Mouse (Mus musculus): Measurements from ENCODE around the gene Slc37a1.
A peak's percentile ranks its signal among the peaks of the same experiment; 100 is the strongest.

Gene Slc37a1

DNA sequence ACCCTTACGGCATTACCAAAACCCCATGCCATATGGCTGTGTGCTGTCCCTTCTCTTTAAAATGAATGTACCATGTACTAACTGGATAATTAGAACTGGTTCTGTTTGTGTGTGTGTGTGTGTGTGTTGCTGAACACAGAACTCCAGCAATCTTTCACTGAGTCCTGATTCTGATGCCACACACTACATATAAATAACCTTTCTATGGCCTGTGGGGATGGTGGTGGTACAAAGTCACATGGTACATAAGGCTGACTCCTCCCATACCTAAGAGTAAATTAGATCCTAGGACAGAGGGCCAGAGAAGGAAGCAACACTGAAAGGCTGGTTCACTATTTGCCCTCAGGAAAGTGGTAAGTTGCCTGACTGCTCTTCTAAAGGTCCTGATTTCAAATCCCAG is at the start of gene Slc37a1:
Slc37a1 (plus strand) TSS at position 301 of the 400 bp plus-strand sequence.
- DNase-seq: no peak

DNA sequence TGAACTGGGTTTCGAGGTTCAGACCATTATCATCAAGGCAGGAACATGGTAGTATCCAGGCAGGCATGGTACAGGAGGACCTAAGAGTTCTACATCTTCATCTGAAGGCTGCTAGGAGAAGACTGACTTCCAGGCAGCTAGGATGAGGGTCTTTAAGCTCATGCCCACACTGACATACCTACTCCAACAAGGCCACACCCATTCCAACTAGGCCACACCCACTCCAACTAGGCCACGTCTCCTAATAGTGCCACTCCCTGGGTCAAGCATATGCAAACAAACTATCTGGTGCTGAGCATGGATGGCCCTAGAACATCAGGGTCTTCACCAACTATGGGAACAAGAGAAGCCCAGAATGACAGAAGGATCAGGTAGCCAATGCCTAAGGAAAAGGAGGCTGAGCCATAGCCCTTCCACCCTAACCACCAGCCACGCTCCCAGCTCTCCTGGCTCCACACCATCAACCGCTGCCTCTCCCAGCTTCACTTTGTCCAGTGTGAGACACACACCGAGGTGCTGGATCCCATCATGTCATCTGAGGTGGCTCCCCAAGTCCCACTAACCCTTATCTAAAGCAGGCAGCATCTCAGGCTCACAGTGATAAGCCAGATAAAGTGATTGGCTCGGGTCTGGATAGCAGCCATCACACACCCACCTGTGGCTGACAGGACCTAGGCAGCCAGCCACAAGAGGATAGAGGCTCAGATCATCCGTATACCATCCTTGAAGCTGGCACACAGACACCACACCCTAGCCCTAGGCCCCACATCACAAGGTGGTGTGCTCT is 48.2 kb upstream of the Slc37a1 start:
- DNase-seq: no peak

DNA sequence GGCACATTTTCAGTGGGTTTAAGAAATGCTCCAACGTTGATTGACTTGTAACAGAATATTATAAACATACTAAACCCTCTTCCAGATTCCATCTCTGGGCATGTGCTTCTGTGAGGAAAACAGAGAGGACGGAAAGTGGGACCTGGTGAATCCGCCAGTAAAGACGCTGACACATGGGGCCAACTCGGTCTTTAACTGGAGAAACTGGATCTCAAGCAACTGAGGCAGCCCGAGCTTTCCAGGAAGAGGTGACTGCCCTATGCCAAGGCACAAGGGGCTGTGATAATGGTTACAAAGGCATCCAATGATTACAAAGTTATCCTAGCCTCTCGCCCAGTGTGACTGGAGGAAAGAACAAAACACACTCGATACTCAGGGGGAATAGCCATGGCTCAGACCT is 45.4 kb upstream of the Slc37a1 start:
- DNase-seq: no peak

DNA sequence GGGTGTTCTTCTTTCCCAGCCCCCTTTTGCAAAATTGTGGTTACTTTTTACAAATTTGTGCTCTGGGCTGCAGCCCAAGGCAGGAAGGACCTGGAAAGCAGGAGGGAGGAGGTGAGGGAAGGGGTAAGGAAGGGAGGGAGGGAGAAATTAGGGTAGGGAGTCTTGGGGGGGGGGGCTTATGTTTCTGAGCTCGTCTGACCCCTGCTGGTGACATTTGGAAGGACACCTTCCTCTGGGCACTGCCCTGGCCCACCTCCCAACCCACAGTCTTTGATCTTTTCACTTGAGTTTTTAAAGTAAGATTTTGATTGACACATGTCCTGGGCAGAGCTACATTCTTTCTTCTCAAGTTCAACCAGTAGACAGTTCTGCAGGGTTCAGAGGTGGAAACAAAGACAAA is 43.8 kb upstream of the Slc37a1 start:
- DNase-seq: no peak

DNA sequence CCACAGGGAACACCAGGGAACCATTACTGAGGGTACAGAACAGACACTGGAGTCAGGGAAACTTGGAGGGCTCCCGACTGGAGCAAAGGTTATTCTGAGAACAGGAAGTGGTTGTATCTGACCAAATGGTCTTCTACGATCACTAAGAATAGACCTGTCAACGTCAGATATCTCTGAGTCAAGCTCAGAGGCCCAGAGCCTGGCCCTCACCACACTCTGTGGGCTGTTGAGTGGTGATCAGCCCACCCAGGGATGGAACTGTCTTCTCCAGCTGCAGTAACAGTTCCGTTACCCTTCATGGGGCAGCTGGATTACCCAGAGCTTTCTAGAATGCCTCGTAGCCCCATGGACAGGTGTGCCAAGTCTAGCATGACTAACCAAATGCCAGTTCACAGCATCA is 41.3 kb upstream of the Slc37a1 start:
- no peak for DNase-seq

DNA sequence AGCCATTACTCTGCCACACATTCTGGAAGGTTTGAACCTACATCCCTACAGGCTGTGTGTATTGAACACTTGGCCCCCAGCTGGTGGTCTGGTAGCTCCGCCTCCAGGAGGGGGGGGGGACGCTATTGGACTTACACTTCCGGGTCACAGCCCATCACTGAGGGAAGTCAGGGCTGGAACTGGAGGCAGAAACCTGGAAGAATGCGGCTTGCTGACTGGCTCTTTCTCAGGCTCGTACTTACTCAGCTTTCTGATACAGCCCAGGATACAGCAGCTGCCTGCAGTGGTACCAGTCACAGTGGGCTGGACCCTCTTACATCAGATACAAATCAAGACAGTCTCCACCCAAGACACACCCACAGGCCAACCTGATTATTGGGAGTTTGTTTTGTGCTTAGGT is 39.4 kb upstream of the Slc37a1 start:
- DNase-seq: no peak

DNA sequence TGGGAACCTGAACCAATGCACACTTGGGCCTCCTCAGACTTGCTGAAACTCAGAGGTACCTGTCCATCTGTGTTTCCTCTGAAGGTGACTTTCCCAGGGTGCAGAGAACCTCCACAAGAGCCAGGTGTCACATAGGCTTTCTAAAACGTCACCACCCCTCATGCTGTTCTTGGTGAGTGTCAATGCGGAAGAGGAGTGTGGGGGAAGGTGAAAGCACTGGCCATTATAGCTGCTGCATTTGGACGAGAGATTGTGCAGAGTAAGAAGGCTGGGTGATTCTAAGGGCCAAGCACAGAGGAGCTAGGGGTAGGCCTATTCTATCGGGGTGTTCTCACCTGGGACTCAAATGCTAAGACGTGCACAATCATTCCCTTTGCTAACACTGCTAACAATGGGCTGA is 32.6 kb upstream of the Slc37a1 start:
- DNase-seq: no peak

DNA sequence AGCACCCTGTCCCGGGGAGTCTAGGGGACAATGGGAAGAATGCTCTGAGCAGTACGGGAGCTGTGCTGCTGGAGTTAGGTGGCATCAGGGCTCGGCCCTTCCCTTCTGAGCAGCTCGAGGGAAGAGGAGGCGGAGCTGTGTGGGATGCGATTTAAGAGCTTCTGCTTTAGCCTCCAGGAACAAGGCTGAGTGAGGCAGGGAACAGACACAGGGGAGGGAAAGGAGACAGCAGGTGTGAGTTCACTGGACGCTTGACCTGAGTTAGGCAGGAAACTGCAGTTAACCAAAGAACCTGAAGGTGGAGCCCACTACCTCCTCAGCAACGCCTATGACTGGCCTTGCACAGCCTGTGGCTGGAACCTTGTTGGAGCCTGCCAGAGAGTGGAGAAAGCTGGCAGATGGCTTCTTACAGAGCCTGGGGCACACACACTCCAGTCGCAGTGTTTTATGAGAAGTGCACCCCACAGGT is 32.1 kb upstream of the Slc37a1 start:
- DNase-seq: peak; percentile 79 to 86

DNA sequence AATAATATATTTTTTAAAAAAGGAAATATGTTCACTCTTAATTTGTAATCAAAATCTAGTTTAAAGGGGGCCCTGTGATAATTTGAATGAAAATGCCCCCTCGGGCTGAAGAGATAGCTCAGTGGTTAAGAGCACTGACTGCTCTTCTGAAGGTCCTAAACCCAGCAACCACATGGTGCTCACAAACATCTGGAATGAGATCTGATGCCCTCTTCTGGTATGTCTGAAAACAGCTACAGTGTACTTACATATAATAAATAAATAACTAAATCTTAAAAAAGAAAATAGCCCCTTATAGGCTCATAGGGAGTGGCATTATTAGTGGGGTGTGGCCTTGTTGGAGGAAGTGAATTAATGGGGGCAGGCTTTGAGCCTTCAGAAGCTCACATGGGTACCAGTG is 29.4 kb upstream of the Slc37a1 start:
- no peak for DNase-seq

DNA sequence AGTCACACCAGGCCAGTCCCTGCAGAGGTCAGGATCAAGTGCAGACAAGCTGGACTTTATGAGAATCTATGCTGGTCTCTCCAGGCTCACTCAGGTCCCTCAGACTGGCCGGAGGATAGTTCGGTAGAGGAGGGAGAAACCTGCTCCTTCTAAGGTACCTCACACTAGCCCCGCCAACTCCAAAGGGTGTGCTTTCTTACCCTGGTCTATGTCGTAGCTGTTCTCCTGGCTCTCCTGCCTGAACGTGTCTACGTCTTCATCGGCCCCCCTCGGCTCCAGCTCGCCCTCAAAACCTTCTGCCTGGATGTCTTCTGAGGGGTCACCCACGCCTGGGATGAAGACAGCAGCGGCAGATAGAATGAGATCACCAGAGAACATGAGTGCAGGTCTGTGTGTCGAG is 28.7 kb upstream of the Slc37a1 start:
- DNase-seq: peak in 1 of 2 experiments; percentile 30

DNA sequence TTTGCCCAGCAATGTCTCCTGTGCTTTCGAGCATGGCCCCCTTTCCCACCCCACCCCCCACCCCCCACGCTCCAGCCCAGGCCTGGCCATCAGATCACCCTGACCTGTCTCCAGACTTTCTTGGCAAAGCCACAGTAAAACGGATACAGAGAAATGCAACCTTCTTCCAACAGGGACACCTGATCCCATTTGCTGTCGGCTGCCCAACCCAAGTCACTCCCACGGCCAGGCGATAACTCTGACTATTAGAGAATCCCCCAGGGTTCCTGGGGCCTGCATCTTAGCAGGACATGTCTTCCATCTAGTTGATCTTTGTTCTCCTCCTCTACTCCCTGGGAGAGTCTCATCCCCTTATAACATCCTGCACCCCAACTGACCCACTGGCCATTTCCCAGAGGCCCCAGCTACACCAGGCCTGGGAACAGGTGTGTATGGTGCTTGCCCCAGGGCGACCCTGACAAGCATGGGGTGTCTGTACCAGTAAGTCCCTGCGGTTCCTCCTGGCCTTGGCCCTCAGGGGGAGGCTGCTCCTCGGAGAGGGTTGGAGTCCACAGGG is 28.2 kb upstream of the Slc37a1 start:
- no peak for DNase-seq

DNA sequence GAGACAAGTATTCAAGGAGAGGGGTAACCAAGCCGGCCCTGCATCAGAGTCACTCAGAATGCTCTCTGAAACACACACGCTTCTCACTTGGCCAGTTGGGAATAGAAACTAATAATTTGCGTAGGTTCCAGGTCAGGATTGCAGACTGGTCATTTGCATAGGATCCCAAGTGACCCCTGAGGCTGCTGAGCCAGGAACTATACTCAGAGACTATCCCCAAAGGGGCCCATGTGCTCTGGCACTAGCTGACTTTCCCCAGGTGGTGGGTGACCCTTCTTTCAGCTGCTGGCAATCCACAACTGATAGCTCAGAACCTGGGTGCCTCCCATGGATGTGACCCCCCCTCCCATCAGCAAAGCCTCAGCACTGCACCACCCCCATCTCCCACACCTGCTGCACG is 27.4 kb upstream of the Slc37a1 start:
- DNase-seq: no peak

DNA sequence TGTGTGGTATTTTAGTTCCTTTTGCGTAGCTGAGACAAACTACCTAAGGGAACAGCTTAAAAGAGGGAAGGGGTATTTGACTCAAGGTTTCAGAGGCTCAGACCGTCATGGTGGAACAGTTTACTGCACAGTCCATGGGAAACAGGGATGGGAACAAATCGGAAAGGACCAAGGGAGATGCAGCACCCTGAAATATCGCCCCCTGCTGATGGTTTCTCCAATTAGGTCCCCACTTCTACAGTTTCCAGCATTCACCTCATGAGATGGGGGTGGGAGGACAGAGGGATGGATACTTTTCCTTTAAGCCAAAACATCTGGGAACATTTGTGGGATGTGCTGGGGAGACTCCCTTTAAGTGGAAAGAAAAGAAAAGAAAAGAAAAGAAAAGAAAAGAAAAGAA is 26.8 kb upstream of the Slc37a1 start:
- no peak for DNase-seq

DNA sequence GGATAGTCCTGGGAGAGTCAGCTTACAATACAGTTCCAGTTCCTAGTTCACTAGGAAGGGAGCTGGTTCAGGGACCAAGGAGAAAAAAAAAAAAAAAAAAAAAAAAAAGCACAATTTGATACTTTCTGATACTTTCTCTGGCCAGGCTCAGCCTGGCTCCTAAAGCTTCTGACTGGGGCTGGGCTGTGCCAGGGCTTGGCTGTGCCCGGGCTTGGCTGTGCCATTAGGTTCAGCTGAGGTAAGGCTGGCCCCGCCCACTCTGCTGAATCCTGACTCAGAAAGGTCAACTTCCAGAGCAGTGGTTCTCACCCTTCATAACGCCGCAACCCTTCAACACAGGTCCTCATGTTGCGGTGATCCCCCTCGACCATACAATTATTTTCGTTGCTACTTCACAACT is 26.2 kb upstream of the Slc37a1 start:
- peak in 1 of 2 experiments; percentile 39 for DNase-seq

DNA sequence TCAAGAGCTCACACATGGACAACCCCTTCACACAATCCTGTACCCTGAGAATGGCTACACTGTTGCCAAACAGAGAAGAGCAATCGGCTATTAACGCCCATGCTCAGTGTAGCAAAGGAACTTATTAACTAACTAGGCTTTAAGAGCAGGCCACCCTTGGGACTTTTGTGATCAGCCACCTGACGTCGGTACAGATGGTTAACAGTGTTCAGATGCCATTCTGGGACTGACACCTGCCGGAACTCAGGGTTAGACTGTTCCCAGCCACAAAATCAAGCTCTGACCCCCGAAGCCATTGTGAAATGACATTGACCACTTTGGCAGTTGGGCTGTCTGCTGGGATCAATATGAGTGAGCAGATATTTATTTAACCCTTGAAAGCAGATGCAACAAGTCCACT is 25.2 kb upstream of the Slc37a1 start:
- no peak for DNase-seq

DNA sequence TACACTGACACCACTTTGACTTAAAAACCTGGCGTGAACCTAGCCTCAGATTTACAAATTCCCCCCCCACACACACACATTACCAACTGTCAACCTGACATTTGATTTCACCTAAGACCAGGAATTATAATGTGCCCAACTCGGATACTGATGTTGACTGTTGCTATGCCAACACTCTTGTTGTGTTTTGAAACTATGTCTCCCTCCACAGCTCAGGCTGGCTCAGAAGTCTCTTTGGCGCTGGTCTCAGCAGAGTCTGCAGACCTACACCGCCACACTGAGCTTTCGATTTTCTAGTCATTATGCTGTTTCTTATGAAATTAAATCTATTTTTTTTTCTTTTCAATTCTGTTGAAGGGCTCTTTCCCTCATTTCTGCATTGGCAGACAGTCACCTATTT is 23.9 kb upstream of the Slc37a1 start:
- DNase-seq: peak in 1 of 2 experiments; percentile 24

DNA sequence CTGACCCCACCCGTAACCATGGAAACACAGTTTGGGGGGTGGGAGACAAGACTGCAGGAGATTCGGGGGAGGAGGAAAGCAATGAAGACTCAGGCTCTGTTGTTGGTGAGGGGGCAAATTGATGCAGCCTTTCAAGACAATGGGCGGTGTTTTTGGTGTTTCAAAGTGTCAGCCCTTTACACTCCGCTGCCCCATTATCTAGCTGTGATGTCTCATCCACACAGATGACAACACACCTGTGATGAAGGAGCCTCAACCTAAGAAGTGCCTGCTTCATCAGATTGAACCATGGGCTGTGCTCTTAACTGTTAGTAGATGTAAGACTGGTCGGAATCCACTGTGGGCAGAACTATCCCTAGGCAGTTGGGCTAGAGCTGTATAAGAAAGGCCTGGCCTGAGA is 22.8 kb upstream of the Slc37a1 start:
- DNase-seq: peak in 1 of 2 experiments; percentile 16

DNA sequence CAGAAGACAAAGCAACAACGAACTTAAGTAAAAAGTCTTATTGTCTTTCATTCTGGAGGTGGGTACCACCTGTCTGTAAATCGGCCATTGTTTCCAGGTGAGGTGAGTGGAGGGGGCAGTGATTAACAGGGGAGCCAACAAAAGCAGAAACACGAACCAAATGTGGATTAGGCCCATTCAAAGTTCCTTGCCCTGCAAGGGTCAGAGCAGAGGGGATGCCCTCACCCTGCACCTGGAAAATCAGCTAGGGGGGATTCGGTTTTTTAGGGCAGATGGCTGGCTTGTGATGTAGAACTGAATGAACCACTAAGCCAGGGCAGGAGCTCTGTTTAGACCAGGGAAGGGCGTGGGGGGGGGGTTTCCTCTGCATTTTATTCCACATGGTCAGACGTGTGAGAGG is 22.2 kb upstream of the Slc37a1 start:
- peak in 1 of 2 experiments; percentile 15 for DNase-seq

DNA sequence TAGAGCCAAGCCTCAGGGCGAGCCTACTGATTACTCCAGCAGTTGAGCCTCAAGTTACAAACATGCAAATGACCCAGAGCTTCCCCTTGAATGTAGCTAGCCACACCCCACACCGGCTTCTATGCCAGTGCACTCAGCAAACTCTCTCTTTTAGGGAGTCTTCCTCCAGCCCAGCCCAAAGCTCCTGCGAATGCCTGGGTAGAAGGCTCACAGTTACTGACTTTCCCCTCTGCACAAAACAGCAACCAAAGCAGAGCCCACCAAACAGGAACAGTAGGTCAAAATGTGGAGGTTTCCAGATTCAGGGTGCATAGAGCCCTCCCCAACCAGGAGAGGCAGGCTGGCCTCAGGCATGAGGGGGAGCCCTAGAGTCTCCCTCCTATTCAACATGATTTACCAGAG is 21.4 kb upstream of the Slc37a1 start:
- DNase-seq: peak in 1 of 2 experiments; percentile 30

DNA sequence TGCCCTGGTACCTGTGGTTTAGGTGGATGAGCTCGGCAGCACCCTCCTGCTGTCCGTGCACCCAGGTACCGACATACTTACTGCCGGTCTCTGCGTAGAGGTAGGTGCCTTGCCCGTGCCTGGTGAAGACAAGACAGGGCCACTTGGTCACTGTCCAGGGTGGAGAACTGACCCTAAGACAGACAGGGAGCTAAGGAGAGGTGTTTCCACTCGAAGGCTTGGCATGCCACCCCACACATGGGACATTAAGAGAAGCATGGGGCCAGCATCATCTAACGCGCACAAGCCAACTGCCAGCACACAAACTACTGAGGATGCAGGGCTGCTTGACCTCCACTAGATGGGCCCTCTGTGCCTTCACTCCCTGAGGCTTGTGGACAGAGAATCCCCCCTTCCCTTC is 20.8 kb upstream of the Slc37a1 start:
- peak in 1 of 2 experiments; percentile 27 for DNase-seq

DNA sequence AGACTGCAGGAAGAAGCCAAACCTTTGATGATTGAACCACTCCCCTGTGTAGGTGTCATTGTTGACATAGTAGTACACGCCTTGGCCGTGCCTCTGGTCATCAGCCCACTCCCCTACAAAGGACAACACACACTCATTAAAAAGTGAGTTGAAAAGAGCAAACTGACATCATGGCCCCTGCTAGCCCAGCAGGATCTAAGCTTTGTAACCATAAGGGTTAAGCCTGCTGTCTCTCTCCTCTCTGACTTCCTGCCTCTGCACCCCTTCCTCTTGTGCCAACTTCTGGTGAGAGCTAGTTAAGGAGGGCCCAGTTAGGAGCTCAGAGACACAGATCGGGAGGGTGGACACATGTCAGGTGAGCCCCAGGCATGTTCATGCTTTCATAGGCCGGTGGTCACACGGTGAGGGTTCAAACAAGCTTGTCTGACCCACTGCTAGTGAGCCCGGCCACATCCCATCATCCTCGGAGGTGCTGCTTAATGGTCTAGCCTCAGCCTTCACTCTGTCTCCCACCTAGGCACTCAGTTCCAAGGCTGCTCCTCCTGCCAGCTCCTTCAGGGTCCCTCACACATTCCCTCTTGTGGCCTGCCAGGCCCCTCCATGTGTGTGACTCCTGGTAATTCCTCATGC is 20.2 kb upstream of the Slc37a1 start:
- DNase-seq: peak in 1 of 2 experiments; percentile 29

DNA sequence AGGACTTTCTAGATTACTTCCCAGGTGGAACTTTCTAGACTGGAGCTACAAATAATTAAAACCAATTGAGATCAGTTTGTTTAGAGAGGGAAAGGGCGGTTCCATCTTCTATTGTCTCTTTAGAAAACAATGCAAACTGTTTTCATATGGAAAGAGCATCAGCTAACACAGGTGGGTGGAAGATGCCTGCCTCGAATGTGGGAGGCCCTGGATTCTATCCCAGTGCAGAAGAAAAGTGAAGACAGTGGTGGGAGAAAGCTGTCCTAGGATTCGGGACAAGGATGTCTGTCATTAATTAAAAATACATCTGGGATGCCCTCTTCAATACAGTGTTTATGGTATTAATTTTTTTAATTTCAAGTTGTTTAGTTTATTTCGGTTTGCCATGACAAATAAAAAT is 19.5 kb upstream of the Slc37a1 start:
- DNase-seq: no peak

DNA sequence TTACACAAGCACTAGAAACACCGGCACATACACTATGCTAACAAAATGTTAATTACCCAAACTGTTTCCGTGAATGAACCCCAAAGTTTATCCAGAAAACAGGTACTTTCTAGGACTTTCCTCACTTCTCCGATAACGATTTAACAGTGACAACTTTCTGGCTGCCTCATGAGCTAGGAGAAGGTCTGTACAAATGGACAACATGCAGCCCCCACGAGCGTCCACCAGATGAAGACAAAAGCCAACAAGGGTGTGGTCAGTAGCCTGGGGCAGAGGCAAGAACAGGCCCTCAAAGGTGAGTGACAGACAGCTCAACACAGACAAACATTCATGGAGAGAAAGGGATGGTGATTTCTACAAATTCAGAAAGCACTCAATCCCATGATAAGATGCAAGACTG is 19.0 kb upstream of the Slc37a1 start:
- no peak for DNase-seq

DNA sequence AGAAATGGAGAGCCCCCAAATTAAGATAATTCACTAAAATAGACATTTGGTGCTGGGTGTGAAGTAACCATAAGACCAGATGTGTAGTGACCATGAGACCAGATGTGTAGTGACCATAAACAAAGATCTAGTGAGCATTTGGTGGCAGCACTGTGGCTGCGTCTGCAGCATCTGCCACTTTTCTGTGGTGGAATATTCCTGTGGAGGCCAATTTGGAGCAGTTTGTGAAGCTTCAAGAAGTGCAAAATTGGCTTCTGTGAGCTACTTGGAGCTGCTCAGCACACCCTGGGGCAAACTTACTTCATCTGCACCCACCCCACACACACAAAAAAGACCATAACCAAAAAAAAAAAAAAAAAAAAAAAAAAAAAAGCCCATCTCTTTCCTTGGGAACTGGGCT is 18.6 kb upstream of the Slc37a1 start:
- DNase-seq: no peak

Measured in lung, postnatal 4 days (tissue).